Mouse (Mus musculus): ENCODE data around the gene Olfr1098. TPM values are rescaled to one million over a fixed set of nuclear protein-coding genes. Genes with fewer than 3 reads are reported as not detected.

The Olfr1098 gene
- total RNA-seq (2014; rRNA removed) (not detected in 2 replicates), polyA plus RNA-seq (2015; fragmentation: Nextera tagmentation; extraction: Ambion mirVana) (not detected in 2 replicates)

GRCm38 (mm10) chr2:86924445-86924844, at the start of gene Olfr1098:
Gene Olfr1098, minus strand, starts transcription at chr2:86924545.
- H3K4me2 ChIP-seq (ENCODE audit: low read depth, low read length, poor library complexity, severe bottlenecking) = no peak within 1 kb of the TSS
- no peak within 1 kb of the TSS for H3K4me3 ChIP-seq (ENCODE audit: low read depth, low read length)
- no peak for DNase-seq (ENCODE audit: low spot score)
- no peak within 1 kb of the TSS for H3K27ac ChIP-seq (ENCODE audit: low read depth, low read length)
- no peak for ATAC-seq (ENCODE audit: low FRiP score)
- H3K9ac ChIP-seq (replicated peaks; ENCODE audit: low read length, poor library complexity, severe bottlenecking) = no peak within 1 kb of the TSS
- no peaks in the 10 kb centered on the region for H3K36me3 ChIP-seq (ENCODE audit: insufficient read depth, low read length)
- no peaks in the 10 kb centered on the region for H3K9me3 ChIP-seq (ENCODE audit: low read length)
- no peaks in the 10 kb centered on the region for H3K27me3 ChIP-seq (ENCODE audit: insufficient read depth, low read length)
- no peak for TF ChIP-seq CTCF (IDR thresholded peaks at IDR 0.05)
- WGBS = 87% methylated on average over 1 of the region's 1 CpGs
- no peaks in the 10 kb centered on the region for H3K4me1 ChIP-seq (ENCODE audit: insufficient read depth, low read length)

- Histone ChIP-seq H3K9me3 (ENCODE audit: low read length) (no peaks in the 10 kb centered on the region), H3K4me3 (ENCODE audit: low read depth, low read length) (no peak within 1 kb of the TSS), H3K9ac (replicated peaks; ENCODE audit: low read length, poor library complexity, severe bottlenecking) (no peak within 1 kb of the TSS), H3K27me3 (ENCODE audit: insufficient read depth, low read length) (no peaks in the 10 kb centered on the region), H3K4me1 (ENCODE audit: insufficient read depth, low read length) (no peaks in the 10 kb centered on the region), H3K4me2 (ENCODE audit: low read depth, low read length, poor library complexity, severe bottlenecking) (no peak within 1 kb of the TSS), H3K36me3 (ENCODE audit: insufficient read depth, low read length) (no peaks in the 10 kb centered on the region), H3K27ac (ENCODE audit: low read depth, low read length) (no peak within 1 kb of the TSS)
- WGBS = 81% methylated on average over 1 of the region's 1 CpGs
- ATAC-seq (ENCODE audit: low FRiP score) (no peak), DNase-seq (ENCODE audit: low spot score) (no peak)
- no peak for TF ChIP-seq CTCF (IDR thresholded peaks at IDR 0.05)
Measured at GRCm38 (mm10) chr2:86960593-86960992, 36.2 kb upstream of the Olfr1098 start, which contains the start of gene Olfr1099. Gene Olfr1099, minus strand, starts transcription at chr2:86960693.

- TF ChIP-seq CTCF (IDR thresholded peaks at IDR 0.05) = no peak
- Histone ChIP-seq H3K4me1 (ENCODE audit: insufficient read depth, low read length) (no peaks in the 10 kb centered on the region), H3K4me2 (ENCODE audit: low read depth, low read length, poor library complexity, severe bottlenecking) (no peak overlapping the region), H3K4me3 (ENCODE audit: low read depth, low read length) (no peak overlapping the region), H3K27ac (ENCODE audit: low read depth, low read length) (no peak overlapping the region), H3K27me3 (ENCODE audit: insufficient read depth, low read length) (no peaks in the 10 kb centered on the region), H3K36me3 (ENCODE audit: insufficient read depth, low read length) (no peaks in the 10 kb centered on the region), H3K9ac (replicated peaks; ENCODE audit: low read length, poor library complexity, severe bottlenecking) (no peak overlapping the region), H3K9me3 (ENCODE audit: low read length) (no peaks in the 10 kb centered on the region)
- ATAC-seq (ENCODE audit: low FRiP score) (no peak), DNase-seq (ENCODE audit: low spot score) (no peak)
Measured at GRCm38 (mm10) chr2:86926557-86926956, 2.2 kb upstream of the Olfr1098 start.

GRCm38 (mm10) chr2:86905647-86906046, 18.7 kb downstream of the Olfr1098 start:
- Histone ChIP-seq H3K9me3 (ENCODE audit: low read length) (no peaks in the 10 kb centered on the region), H3K9ac (replicated peaks; ENCODE audit: low read length, poor library complexity, severe bottlenecking) (no peak overlapping the region), H3K4me2 (ENCODE audit: low read depth, low read length, poor library complexity, severe bottlenecking) (no peak overlapping the region), H3K27me3 (ENCODE audit: insufficient read depth, low read length) (no peaks in the 10 kb centered on the region), H3K36me3 (ENCODE audit: insufficient read depth, low read length) (no peaks in the 10 kb centered on the region), H3K27ac (ENCODE audit: low read depth, low read length) (no peak overlapping the region), H3K4me1 (ENCODE audit: insufficient read depth, low read length) (no peaks in the 10 kb centered on the region), H3K4me3 (ENCODE audit: low read depth, low read length) (no peak overlapping the region)
- WGBS = 87% methylated on average over 2 of the region's 2 CpGs
- no peak for DNase-seq (ENCODE audit: low spot score)
- no peak for ATAC-seq (ENCODE audit: low FRiP score)
- TF ChIP-seq CTCF (IDR thresholded peaks at IDR 0.05) = no peak

GRCm38 (mm10) chr2:86892116-86892515, 32.2 kb downstream of the Olfr1098 start, which contains the start of gene Olfr1097:
Gene Olfr1097, minus strand, starts transcription at chr2:86892216.
- H3K27ac ChIP-seq (ENCODE audit: low read depth, low read length) = no peak within 1 kb of the TSS
- H3K27me3 ChIP-seq (ENCODE audit: insufficient read depth, low read length) = no peaks in the 10 kb centered on the region
- no peak within 1 kb of the TSS for H3K4me3 ChIP-seq (ENCODE audit: low read depth, low read length)
- no peaks in the 10 kb centered on the region for H3K4me1 ChIP-seq (ENCODE audit: insufficient read depth, low read length)
- H3K4me2 ChIP-seq (ENCODE audit: low read depth, low read length, poor library complexity, severe bottlenecking) = no peak within 1 kb of the TSS
- no peak within 1 kb of the TSS for H3K9ac ChIP-seq (replicated peaks; ENCODE audit: low read length, poor library complexity, severe bottlenecking)
- 92% methylated on average over 1 of the region's 1 CpGs for WGBS
- DNase-seq (ENCODE audit: low spot score) = no peak
- no peaks in the 10 kb centered on the region for H3K9me3 ChIP-seq (ENCODE audit: low read length)
- ATAC-seq (ENCODE audit: low FRiP score) = no peak
- no peak for TF ChIP-seq CTCF (IDR thresholded peaks at IDR 0.05)
- H3K36me3 ChIP-seq (ENCODE audit: insufficient read depth, low read length) = no peaks in the 10 kb centered on the region

- Histone ChIP-seq H3K4me1 (ENCODE audit: insufficient read depth, low read length) (no peaks in the 10 kb centered on the region), H3K36me3 (ENCODE audit: insufficient read depth, low read length) (no peaks in the 10 kb centered on the region), H3K4me2 (ENCODE audit: low read depth, low read length, poor library complexity, severe bottlenecking) (no peak within 1 kb of the TSS), H3K9ac (replicated peaks; ENCODE audit: low read length, poor library complexity, severe bottlenecking) (no peak within 1 kb of the TSS), H3K27me3 (ENCODE audit: insufficient read depth, low read length) (no peaks in the 10 kb centered on the region), H3K27ac (ENCODE audit: low read depth, low read length) (no peak within 1 kb of the TSS), H3K4me3 (ENCODE audit: low read depth, low read length) (no peak within 1 kb of the TSS), H3K9me3 (ENCODE audit: low read length) (no peaks in the 10 kb centered on the region)
- 58% methylated on average over 1 of the region's 1 CpGs for WGBS
- ATAC-seq (ENCODE audit: low FRiP score) (no peak), DNase-seq (ENCODE audit: low spot score) (no peak)
- TF ChIP-seq CTCF (IDR thresholded peaks at IDR 0.05) = no peak
Measured at GRCm38 (mm10) chr2:86874702-86875101, 49.6 kb downstream of the Olfr1098 start, which contains the start of gene Gm13723. Gene Gm13723, minus strand, starts transcription at chr2:86874802.

Other genes with a start within 250 kb of the Olfr1098 start
- not detected in 2 replicates for gene Olfr1086, start 244.5 kb downstream of the Olfr1098 start, total RNA-seq (2014; rRNA removed)
- not detected in 2 replicates for gene Olfr1086, start 244.5 kb downstream of the Olfr1098 start, polyA plus RNA-seq (2015; fragmentation: Nextera tagmentation; extraction: Ambion mirVana)
- not detected in 2 replicates for gene Olfr1087, start 226.2 kb downstream of the Olfr1098 start, total RNA-seq (2014; rRNA removed)
- gene Olfr1087, start 226.2 kb downstream of the Olfr1098 start, polyA plus RNA-seq (2015; fragmentation: Nextera tagmentation; extraction: Ambion mirVana) = not detected in 2 replicates
- gene Olfr1089, start 190.8 kb downstream of the Olfr1098 start, total RNA-seq (2014; rRNA removed) = not detected in 2 replicates
- not detected in 2 replicates for gene Olfr1089, start 190.8 kb downstream of the Olfr1098 start, polyA plus RNA-seq (2015; fragmentation: Nextera tagmentation; extraction: Ambion mirVana)
- gene Olfr1090, start 165.6 kb downstream of the Olfr1098 start, total RNA-seq (2014; rRNA removed) = not detected in 2 replicates
- not detected in 2 replicates for gene Olfr1090, start 165.6 kb downstream of the Olfr1098 start, polyA plus RNA-seq (2015; fragmentation: Nextera tagmentation; extraction: Ambion mirVana)
- gene Olfr1093, start 142.1 kb downstream of the Olfr1098 start, total RNA-seq (2014; rRNA removed) = not detected in 2 replicates
- not detected in 2 replicates for gene Olfr1093, start 142.1 kb downstream of the Olfr1098 start, polyA plus RNA-seq (2015; fragmentation: Nextera tagmentation; extraction: Ambion mirVana)
- gene Olfr141, start 114.5 kb downstream of the Olfr1098 start, total RNA-seq (2014; rRNA removed) = not detected in 2 replicates
- not detected in 2 replicates for gene Olfr141, start 114.5 kb downstream of the Olfr1098 start, polyA plus RNA-seq (2015; fragmentation: Nextera tagmentation; extraction: Ambion mirVana)
- gene Olfr1094, start 99.9 kb downstream of the Olfr1098 start, total RNA-seq (2014; rRNA removed) = not detected in 2 replicates
- not detected in 2 replicates for gene Olfr1094, start 99.9 kb downstream of the Olfr1098 start, polyA plus RNA-seq (2015; fragmentation: Nextera tagmentation; extraction: Ambion mirVana)
- not detected in 2 replicates for gene Olfr1095, start 72.8 kb downstream of the Olfr1098 start, total RNA-seq (2014; rRNA removed)
- gene Olfr1095, start 72.8 kb downstream of the Olfr1098 start, polyA plus RNA-seq (2015; fragmentation: Nextera tagmentation; extraction: Ambion mirVana) = not detected in 2 replicates
- not detected in 2 replicates for gene Gm13723, start 49.7 kb downstream of the Olfr1098 start, total RNA-seq (2014; rRNA removed)
- not detected in 2 replicates for gene Gm13723, start 49.7 kb downstream of the Olfr1098 start, polyA plus RNA-seq (2015; fragmentation: Nextera tagmentation; extraction: Ambion mirVana)
- gene Olfr1097, start 32.3 kb downstream of the Olfr1098 start, total RNA-seq (2014; rRNA removed) = not detected in 2 replicates
- gene Olfr1097, start 32.3 kb downstream of the Olfr1098 start, polyA plus RNA-seq (2015; fragmentation: Nextera tagmentation; extraction: Ambion mirVana) = not detected in 2 replicates
- gene Olfr1099, start 36.1 kb upstream of the Olfr1098 start, total RNA-seq (2014; rRNA removed) = not detected in 2 replicates
- gene Olfr1099, start 36.1 kb upstream of the Olfr1098 start, polyA plus RNA-seq (2015; fragmentation: Nextera tagmentation; extraction: Ambion mirVana) = not detected in 2 replicates
- not detected in 2 replicates for gene Olfr1100, start 55.4 kb upstream of the Olfr1098 start, total RNA-seq (2014; rRNA removed)
- gene Olfr1100, start 55.4 kb upstream of the Olfr1098 start, polyA plus RNA-seq (2015; fragmentation: Nextera tagmentation; extraction: Ambion mirVana) = not detected in 2 replicates
- gene Olfr1101, start 66.7 kb upstream of the Olfr1098 start, total RNA-seq (2014; rRNA removed) = not detected in 2 replicates
- gene Olfr1101, start 66.7 kb upstream of the Olfr1098 start, polyA plus RNA-seq (2015; fragmentation: Nextera tagmentation; extraction: Ambion mirVana) = not detected in 2 replicates
- not detected in 2 replicates for gene Olfr1102, start 73.9 kb upstream of the Olfr1098 start, total RNA-seq (2014; rRNA removed)
- not detected in 2 replicates for gene Olfr1102, start 73.9 kb upstream of the Olfr1098 start, polyA plus RNA-seq (2015; fragmentation: Nextera tagmentation; extraction: Ambion mirVana)
- not detected in 2 replicates for gene Olfr1104, start 102.5 kb upstream of the Olfr1098 start, total RNA-seq (2014; rRNA removed)
- gene Olfr1104, start 102.5 kb upstream of the Olfr1098 start, polyA plus RNA-seq (2015; fragmentation: Nextera tagmentation; extraction: Ambion mirVana) = not detected in 2 replicates
- gene Olfr1105, start 112.0 kb upstream of the Olfr1098 start, total RNA-seq (2014; rRNA removed) = not detected in 2 replicates
- gene Olfr1105, start 112.0 kb upstream of the Olfr1098 start, polyA plus RNA-seq (2015; fragmentation: Nextera tagmentation; extraction: Ambion mirVana) = not detected in 2 replicates
- gene Olfr1106, start 127.7 kb upstream of the Olfr1098 start, total RNA-seq (2014; rRNA removed) = not detected in 2 replicates
- not detected in 2 replicates for gene Olfr1106, start 127.7 kb upstream of the Olfr1098 start, polyA plus RNA-seq (2015; fragmentation: Nextera tagmentation; extraction: Ambion mirVana)
- not detected in 2 replicates for gene Olfr1107, start 151.3 kb upstream of the Olfr1098 start, total RNA-seq (2014; rRNA removed)
- gene Olfr1107, start 151.3 kb upstream of the Olfr1098 start, polyA plus RNA-seq (2015; fragmentation: Nextera tagmentation; extraction: Ambion mirVana) = not detected in 2 replicates
- gene Olfr1109, start 171.5 kb upstream of the Olfr1098 start, total RNA-seq (2014; rRNA removed) = not detected in 2 replicates
- not detected in 2 replicates for gene Olfr1109, start 171.5 kb upstream of the Olfr1098 start, polyA plus RNA-seq (2015; fragmentation: Nextera tagmentation; extraction: Ambion mirVana)
- gene Olfr259, start 190.0 kb upstream of the Olfr1098 start, total RNA-seq (2014; rRNA removed) = not detected in 2 replicates
- gene Olfr259, start 190.0 kb upstream of the Olfr1098 start, polyA plus RNA-seq (2015; fragmentation: Nextera tagmentation; extraction: Ambion mirVana) = not detected in 2 replicates
- gene Olfr1110, start 215.8 kb upstream of the Olfr1098 start, total RNA-seq (2014; rRNA removed) = not detected in 2 replicates
- not detected in 2 replicates for gene Olfr1110, start 215.8 kb upstream of the Olfr1098 start, polyA plus RNA-seq (2015; fragmentation: Nextera tagmentation; extraction: Ambion mirVana)
- gene Olfr1111, start 228.1 kb upstream of the Olfr1098 start, total RNA-seq (2014; rRNA removed) = not detected in 2 replicates
- gene Olfr1111, start 228.1 kb upstream of the Olfr1098 start, polyA plus RNA-seq (2015; fragmentation: Nextera tagmentation; extraction: Ambion mirVana) = not detected in 2 replicates

Data from midbrain, postnatal 0 days (tissue).